Mouse (Mus musculus) liver, embryonic 14.5 days (tissue): ENCODE data around the gene Poc1a. TPM values are rescaled to one million over a fixed set of nuclear protein-coding genes. Genes with fewer than 3 reads are reported as not detected.

ENCODE experiments used
- ATAC-seq: fragments of 200-750 bp; cut with Nextera tagmentation; 2 replicates; pipeline ENCODE4 v1.8.0; 2017; ENCODE audit warnings: moderate number of reproducible peaks, mild to moderate bottlenecking, moderate library complexity; ENCODE audit not compliant: insufficient read depth
- DNase-seq, 3 experiments: peaks; one replicate each; pipeline ENCODE4 v3.0.0-alpha.2; 2012 to 2013; ENCODE audit warnings: low read depth in 3 of 3, low spot score in 3 of 3
- H3K27ac ChIP-seq: fragments of 300-500 bp; sonication (generic); 2 replicates; pipeline ENCODE4 v1.5.1; 2014; ENCODE audit warnings: moderate library complexity, mild to moderate bottlenecking, control low read depth, inconsistent platforms
- H3K27me3 ChIP-seq: fragments of 300-500 bp; sonication (generic); 2 replicates; pipeline ENCODE4 v1.6.1; 2014; ENCODE audit warnings: mild to moderate bottlenecking, low read length, moderate library complexity; ENCODE audit not compliant: control insufficient read depth, insufficient read depth
- H3K36me3 ChIP-seq: fragments of 300-500 bp; sonication (generic); replicated peaks from 2 replicates; pipeline ENCODE4 v1.6.1; 2014; ENCODE audit warnings: low read depth; ENCODE audit not compliant: control insufficient read depth, insufficient read depth
- H3K4me1 ChIP-seq, 2 experiments: fragments of 200-500 bp in 1 of 2; fragments of 300-500 bp in 1 of 2; sonication (generic) in 1 of 2; replicated peaks; 2 replicates each; pipeline ENCODE4 v1.6.1; 2012 to 2014; ENCODE audit warnings: antibody characterized with exemption in 1 of 2, inconsistent platforms in 1 of 2, low read length in 1 of 2; ENCODE audit not compliant: control insufficient read depth in 2 of 2, insufficient read depth in 2 of 2
- H3K4me2 ChIP-seq: fragments of 300-500 bp; sonication (generic); 2 replicates; pipeline ENCODE4 v1.6.1; 2014; ENCODE audit warnings: low read depth, mild to moderate bottlenecking, control low read depth, moderate library complexity
- H3K4me3 ChIP-seq, 2 experiments: fragments of 200-500 bp in 1 of 2; fragments of 300-500 bp in 1 of 2; sonication (generic) in 1 of 2; 2 replicates each; pipeline ENCODE4 v1.5.1; 2012 to 2014; ENCODE audit warnings: low read depth in 2 of 2, low read length in 2 of 2, mild to moderate bottlenecking in 2 of 2, control low read depth in 1 of 2, inconsistent platforms in 1 of 2, moderate library complexity in 1 of 2; ENCODE audit not compliant: insufficient read depth in 1 of 2
- H3K9ac ChIP-seq: fragments of 300-500 bp; sonication (generic); replicated peaks from 2 replicates; pipeline ENCODE4 v1.6.1; 2014; ENCODE audit warnings: mild to moderate bottlenecking, control low read depth, moderate library complexity
- H3K9me3 ChIP-seq: fragments of 300-500 bp; sonication (generic); 2 replicates; pipeline ENCODE4 v1.6.1; 2016; ENCODE audit warnings: low read length, mixed read lengths; ENCODE audit not compliant: control insufficient read depth
- CTCF ChIP-seq: IDR thresholded peaks from 2 replicates; pipeline ENCODE4 v1.5.1; 2016; ENCODE audit warnings: antibody characterized with exemption, low read depth, control low read depth
- EP300 ChIP-seq: IDR thresholded peaks from 2 replicates; pipeline ENCODE4 v1.6.1; 2016; ENCODE audit warnings: antibody characterized with exemption, low read depth
- WGBS: fragments of 180-500 bp; shearing (Covaris S2); extraction: QIAGEN DNeasy Blood & Tissue Kit; methylation state at CpG from one replicate; pipeline ENCODE4 v1.1.7; 2014; ENCODE audit not compliant: insufficient replicate concordance; 5-methylcytosine and 5-hydroxymethylcytosine counted together
- polyA plus RNA-seq, 2 experiments: library from polyadenylated mRNA; depleted of rRNA in 1 of 2; stranded (reverse) in 1 of 2; unstranded in 1 of 2; fragments of >200 nt; fragmentation: Nextera tagmentation in 1 of 2; extraction: Ambion mirVana in 1 of 2; gene quantifications; 2 replicates each; pipeline versions ENCODE4 v1.2.1 to v1.2.3; 2012 to 2014

The Poc1a gene
- polyA plus RNA-seq, 2 experiments = 17.8 to 21.4 TPM

- ATAC-seq = no peak
- H3K9me3 ChIP-seq = no peaks in the 10 kb centered on the region
- no peak overlapping the region for H3K4me2 ChIP-seq
- H3K27ac ChIP-seq = no peak overlapping the region
- DNase-seq = no peak
- no peaks in the 10 kb centered on the region for H3K36me3 ChIP-seq
- peaks cover 0 to 4% of the 10 kb centered on the region in 2 experiments; a peak in 2 of 4 replicates for H3K4me1 ChIP-seq
- WGBS = 60% methylated on average over 4 of the region's 4 CpGs
- no peak overlapping the region for H3K4me3 ChIP-seq
- H3K9ac ChIP-seq = no peak overlapping the region
- no peak for TF ChIP-seq CTCF
- no peak for TF ChIP-seq EP300
- H3K27me3 ChIP-seq = no peaks in the 10 kb centered on the region
These were observed 7.1 kb upstream of the Poc1a start for GRCm38 (mm10) chr9:106273791-106274190.

GRCm38 (mm10) chr9:106274652-106275180 is 6.1 kb upstream of the Poc1a start:
- no peaks in the 10 kb centered on the region for H3K9me3 ChIP-seq
- no peak for TF ChIP-seq CTCF
- no peak for TF ChIP-seq EP300
- H3K4me3 ChIP-seq = no peak overlapping the region
- DNase-seq (no peak), ATAC-seq (no peak)
- H3K4me2 ChIP-seq = no peak overlapping the region
- H3K27ac ChIP-seq = no peak overlapping the region
- H3K27me3 ChIP-seq = no peaks in the 10 kb centered on the region
- H3K9ac ChIP-seq = no peak overlapping the region
- H3K4me1 ChIP-seq = peaks cover 0 to 4% of the 10 kb centered on the region in 2 experiments; a peak in 2 of 4 replicates
- 60% methylated on average over 8 of the region's 8 CpGs for WGBS
- no peaks in the 10 kb centered on the region for H3K36me3 ChIP-seq

- 30% methylated on average over 1 of the region's 1 CpGs for WGBS
- DNase-seq (no peak), ATAC-seq (no peak)
- Histone ChIP-seq H3K27me3 (no peaks in the 10 kb centered on the region), H3K9me3 (no peaks in the 10 kb centered on the region), H3K4me2 (no peak overlapping the region), H3K4me1 (peaks cover 0 to 4% of the 10 kb centered on the region in 2 experiments; a peak in 2 of 4 replicates), H3K27ac (no peak overlapping the region), H3K4me3 (no peak overlapping the region), H3K36me3 (no peaks in the 10 kb centered on the region), H3K9ac (no peak overlapping the region)
- TF ChIP-seq CTCF = no peak
- TF ChIP-seq EP300 = no peak
These were observed 5.1 kb upstream of the Poc1a start for GRCm38 (mm10) chr9:106275806-106276205.

- peak overlapping the region; percentile 93 for H3K4me2 ChIP-seq
- ATAC-seq (peak; percentile 36; the same call in 1 of the 2 replicates), DNase-seq (peak; percentile 36 to 61 (median 53))
- H3K9me3 ChIP-seq = no peaks in the 10 kb centered on the region
- H3K4me3 ChIP-seq = peak overlapping the region; percentile 81 to 91
- H3K27me3 ChIP-seq = no peaks in the 10 kb centered on the region
- H3K4me1 ChIP-seq = peaks cover 6 to 11% of the 10 kb centered on the region in 2 experiments
- H3K9ac ChIP-seq = peak overlapping the region; percentile 84
- under 1% methylated on average over 14 of the region's 14 CpGs for WGBS
- H3K27ac ChIP-seq = peak overlapping the region; percentile 40
- TF ChIP-seq CTCF = peak; percentile 79
- TF ChIP-seq EP300 = no peak
- H3K36me3 ChIP-seq = peaks cover 4% of the 10 kb centered on the region
These were observed 475 bp upstream of the Poc1a start for GRCm38 (mm10) chr9:106280386-106280785.

DNA sequence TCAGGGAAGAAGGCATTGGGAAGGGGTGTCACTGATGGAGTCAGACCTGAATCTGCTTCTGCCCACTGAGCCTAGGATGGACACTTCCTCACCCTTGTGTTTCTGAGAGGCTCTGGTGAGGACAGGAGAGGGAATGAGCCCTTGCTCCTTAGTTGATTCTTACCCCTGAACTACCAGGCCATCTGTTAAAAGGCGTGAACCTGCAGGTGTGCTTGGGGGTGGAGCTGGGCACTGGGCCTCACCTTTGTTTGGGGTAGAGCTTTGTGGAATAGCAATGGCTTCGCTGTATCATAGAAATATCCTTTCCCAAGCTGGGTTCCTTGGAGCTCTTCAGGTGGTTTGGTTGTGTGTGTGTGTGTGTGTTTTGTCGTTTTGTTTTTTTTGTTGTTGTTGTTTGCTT is 1.2 kb downstream of the Poc1a start:
- Histone ChIP-seq H3K9ac (peak overlapping the region; percentile 92), H3K4me1 (peaks cover 6 to 11% of the 10 kb centered on the region in 2 experiments), H3K4me3 (peak overlapping the region; percentile 81 to 91), H3K9me3 (no peaks in the 10 kb centered on the region), H3K36me3 (peaks cover 9% of the 10 kb centered on the region), H3K27ac (no peak overlapping the region), H3K27me3 (no peaks in the 10 kb centered on the region), H3K4me2 (peak overlapping the region; percentile 93)
- ATAC-seq (no peak), DNase-seq (no peak)
- TF ChIP-seq CTCF (no peak), EP300 (no peak)
- 83% methylated on average over 3 of the region's 3 CpGs for WGBS
